Mouse (Mus musculus) embryonic facial prominence, embryonic 14.5 days (tissue): Measurements from ENCODE around the gene Pgd. TPM values are rescaled to one million over a fixed set of nuclear protein-coding genes. Genes with fewer than 3 reads are reported as not detected.
A peak's percentile ranks its signal among the peaks of the same experiment; 100 is the strongest.

Experiments
- ATAC-seq: fragments of 200-750 bp; cut with Nextera tagmentation; 2 replicates; pipeline ENCODE4 v1.8.0; 2017; ENCODE audit warnings: low read depth, moderate number of reproducible peaks, moderate TSS enrichment
- DNase-seq: peaks from one replicate; pipeline ENCODE4 v3.0.0-alpha.2; 2015; ENCODE audit warnings: low spot score
- H3K27ac ChIP-seq: fragments of 300-500 bp; sonication (generic); replicated peaks from 2 replicates; pipeline ENCODE4 v1.5.1; 2014; ENCODE audit warnings: low read depth, mild to moderate bottlenecking, low read length, moderate library complexity
- H3K27me3 ChIP-seq: fragments of 300-500 bp; sonication (generic); replicated peaks from 2 replicates; pipeline ENCODE4 v1.6.1; 2014; ENCODE audit warnings: low read length; ENCODE audit not compliant: control insufficient read depth, insufficient read depth
- H3K36me3 ChIP-seq: fragments of 300-500 bp; sonication (generic); 2 replicates; pipeline ENCODE4 v1.6.1; 2014; ENCODE audit warnings: low read length, mixed read lengths; ENCODE audit not compliant: control insufficient read depth, insufficient read depth
- H3K4me1 ChIP-seq: fragments of 300-500 bp; sonication (generic); 2 replicates; pipeline ENCODE4 v1.6.1; 2014; ENCODE audit warnings: antibody characterized with exemption, low read length; ENCODE audit not compliant: control insufficient read depth, insufficient read depth
- H3K4me2 ChIP-seq: fragments of 300-500 bp; sonication (generic); 2 replicates; pipeline ENCODE4 v1.6.1; 2014; ENCODE audit warnings: low read depth, mild to moderate bottlenecking, low read length, moderate library complexity, mixed read lengths
- H3K4me3 ChIP-seq: fragments of 300-500 bp; sonication (generic); 2 replicates; pipeline ENCODE4 v1.5.1; 2014; ENCODE audit warnings: low read depth, mild to moderate bottlenecking, low read length
- H3K9ac ChIP-seq: fragments of 300-500 bp; sonication (generic); 2 replicates; pipeline ENCODE4 v1.6.1; 2014; ENCODE audit warnings: low read depth, mild to moderate bottlenecking, low read length, moderate library complexity, mixed read lengths
- H3K9me3 ChIP-seq: fragments of 300-500 bp; sonication (generic); 2 replicates; pipeline ENCODE4 v1.6.1; 2016; ENCODE audit warnings: low read length; ENCODE audit not compliant: control insufficient read depth
- WGBS: fragments of 180-500 bp; shearing (Covaris S2); extraction: QIAGEN DNeasy Blood & Tissue Kit; methylation state at CpG from one replicate; pipeline ENCODE4 v1.1.7; 2014; 5-methylcytosine and 5-hydroxymethylcytosine counted together
- polyA plus RNA-seq: library from polyadenylated mRNA; unstranded; fragments of >200 nt; fragmentation: Nextera tagmentation; extraction: Ambion mirVana; gene quantifications from 2 replicates; pipeline ENCODE4 v1.2.1, GENCODE M21; 2014

Gene Pgd
- polyA plus RNA-seq, 1 experiment from 2014 or later, result 43.3 TPM

- Histone ChIP-seq H3K27ac (no peak overlapping the region), H3K27me3 (no peaks in the 10 kb centered on the region), H3K36me3 (peaks cover 81% of the 10 kb centered on the region), H3K9me3 (no peaks in the 10 kb centered on the region), H3K9ac (no peak overlapping the region), H3K4me3 (no peak overlapping the region), H3K4me2 (no peak overlapping the region), H3K4me1 (no peaks in the 10 kb centered on the region)
- DNase-seq (no peak), ATAC-seq (no peak)
- 87% methylated on average over 7 of the region's 7 CpGs for WGBS
These were observed 24.5 kb upstream of the Pgd start for GRCm38 (mm10) chr4:149191103-149191502.

GRCm38 (mm10) chr4:149188563-149188962 is 22.0 kb upstream of the Pgd start:
- WGBS, result 85% methylated on average over 2 of the region's 2 CpGs
- H3K9me3 ChIP-seq, result no peaks in the 10 kb centered on the region
- no peak overlapping the region for H3K9ac ChIP-seq
- H3K27ac ChIP-seq, result no peak overlapping the region
- no peak overlapping the region for H3K4me3 ChIP-seq
- no peaks in the 10 kb centered on the region for H3K27me3 ChIP-seq
- ATAC-seq (no peak), DNase-seq (no peak)
- no peaks in the 10 kb centered on the region for H3K4me1 ChIP-seq
- H3K4me2 ChIP-seq, result no peak overlapping the region
- H3K36me3 ChIP-seq, result peaks cover 84% of the 10 kb centered on the region

GRCm38 (mm10) chr4:149182755-149183154 is 16.2 kb upstream of the Pgd start:
- Histone ChIP-seq H3K4me2 (no peak overlapping the region), H3K36me3 (peaks cover 85% of the 10 kb centered on the region), H3K4me3 (no peak overlapping the region), H3K27me3 (no peaks in the 10 kb centered on the region), H3K27ac (no peak overlapping the region), H3K9ac (no peak overlapping the region), H3K9me3 (no peaks in the 10 kb centered on the region), H3K4me1 (no peaks in the 10 kb centered on the region)
- 53% methylated on average over 4 of the region's 4 CpGs for WGBS
- ATAC-seq (no peak), DNase-seq (no peak)

- no peak for ATAC-seq
- Histone ChIP-seq H3K4me2 (no peak overlapping the region), H3K4me1 (no peaks in the 10 kb centered on the region), H3K27me3 (no peaks in the 10 kb centered on the region), H3K9ac (no peak overlapping the region), H3K36me3 (peaks cover 79% of the 10 kb centered on the region), H3K27ac (no peak overlapping the region), H3K4me3 (no peak overlapping the region), H3K9me3 (no peaks in the 10 kb centered on the region)
- no peak for DNase-seq
- 89% methylated on average over 7 of the region's 7 CpGs for WGBS
These were observed 15.6 kb upstream of the Pgd start for GRCm38 (mm10) chr4:149182192-149182591.

- Histone ChIP-seq H3K4me1 (no peaks in the 10 kb centered on the region), H3K27me3 (no peaks in the 10 kb centered on the region), H3K9ac (no peak overlapping the region), H3K4me3 (no peak overlapping the region), H3K9me3 (no peaks in the 10 kb centered on the region), H3K36me3 (peaks cover 59% of the 10 kb centered on the region), H3K27ac (no peak overlapping the region), H3K4me2 (no peak overlapping the region)
- WGBS, result 52% methylated on average over 4 of the region's 4 CpGs
- DNase-seq, result no peak
- ATAC-seq, result no peak
These were observed 13.0 kb upstream of the Pgd start for GRCm38 (mm10) chr4:149179573-149179972.

- no peak overlapping the region for H3K27ac ChIP-seq
- no peaks in the 10 kb centered on the region for H3K9me3 ChIP-seq
- H3K4me1 ChIP-seq, result no peaks in the 10 kb centered on the region
- WGBS, result 46% methylated on average over 7 of the region's 7 CpGs
- no peak overlapping the region for H3K9ac ChIP-seq
- no peak overlapping the region for H3K4me3 ChIP-seq
- DNase-seq, result no peak
- H3K4me2 ChIP-seq, result no peak overlapping the region
- ATAC-seq, result no peak
- H3K27me3 ChIP-seq, result no peaks in the 10 kb centered on the region
- peaks cover 55% of the 10 kb centered on the region for H3K36me3 ChIP-seq
These were observed 12.6 kb upstream of the Pgd start for GRCm38 (mm10) chr4:149179160-149179559.

- no peak overlapping the region for H3K27ac ChIP-seq
- no peaks in the 10 kb centered on the region for H3K4me1 ChIP-seq
- peaks cover 46% of the 10 kb centered on the region for H3K36me3 ChIP-seq
- no peaks in the 10 kb centered on the region for H3K27me3 ChIP-seq
- no peak overlapping the region for H3K4me2 ChIP-seq
- H3K9ac ChIP-seq, result 0 out of 2 replicates have a peak overlapping the region, but pooled peaks have one; percentile 30
- no peak overlapping the region for H3K4me3 ChIP-seq
- DNase-seq (no peak), ATAC-seq (no peak)
- H3K9me3 ChIP-seq, result no peaks in the 10 kb centered on the region
- WGBS, result 49% methylated on average over 7 of the region's 7 CpGs
These were observed 11.8 kb upstream of the Pgd start for GRCm38 (mm10) chr4:149178328-149178727.

- ATAC-seq (no peak), DNase-seq (no peak)
- Histone ChIP-seq H3K4me2 (no peak overlapping the region), H3K36me3 (peaks cover 34% of the 10 kb centered on the region), H3K27me3 (no peaks in the 10 kb centered on the region), H3K9me3 (no peaks in the 10 kb centered on the region), H3K27ac (no peak overlapping the region), H3K9ac (0 out of 2 replicates have a peak overlapping the region, but pooled peaks have one; percentile 19), H3K4me3 (no peak overlapping the region), H3K4me1 (peaks cover 9% of the 10 kb centered on the region; the same call in 1 of the 2 replicates)
- 46% methylated on average over 5 of the region's 5 CpGs for WGBS
These were observed 10.5 kb upstream of the Pgd start for GRCm38 (mm10) chr4:149177046-149177445.

- Histone ChIP-seq H3K4me2 (no peak overlapping the region), H3K9me3 (no peaks in the 10 kb centered on the region), H3K27ac (no peak overlapping the region), H3K4me1 (peaks cover 9% of the 10 kb centered on the region; the same call in 1 of the 2 replicates), H3K9ac (no peak overlapping the region), H3K36me3 (peaks cover 30% of the 10 kb centered on the region), H3K27me3 (no peaks in the 10 kb centered on the region), H3K4me3 (no peak overlapping the region)
- ATAC-seq, result no peak
- 70% methylated on average over 6 of the region's 6 CpGs for WGBS
- no peak for DNase-seq
These were observed 10.1 kb upstream of the Pgd start for GRCm38 (mm10) chr4:149176645-149177044.
